Mouse (Mus musculus) MEL (cell line): Measurements from ENCODE around the gene Plxdc1.

Source experiments
- CTCF ChIP-seq, 3 experiments: IDR thresholded peaks in 2 of 3; conservative IDR thresholded peaks in 1 of 3; 2 replicates each; pipeline ENCODE4 v1.5.1; 2011 to 2012; ENCODE audit warnings: low read length in 3 of 3, low read depth in 2 of 3, mild to moderate bottlenecking in 2 of 3, improper control_type of control experiment in 1 of 3, inconsistent platforms in 1 of 3, mixed read lengths in 1 of 3, moderate library complexity in 1 of 3; ENCODE audit not compliant: control insufficient read depth in 1 of 3, insufficient read depth in 1 of 3, poor library complexity in 1 of 3, severe bottlenecking in 1 of 3
- JUND ChIP-seq: IDR thresholded peaks from 2 replicates; pipeline ENCODE4 v1.6.1; 2011; ENCODE audit warnings: low read depth, mild to moderate bottlenecking, improper control_type of control experiment, low read length
- POLR2A ChIP-seq, 2 experiments: IDR thresholded peaks; 2 replicates each; pipeline ENCODE4 v1.6.1; 2011 to 2012; ENCODE audit warnings: low read length in 2 of 2, mild to moderate bottlenecking in 2 of 2, control low read depth in 1 of 2, improper control_type of control experiment in 1 of 2, low read depth in 1 of 2, moderate library complexity in 1 of 2; ENCODE audit not compliant: control insufficient read depth in 1 of 2, insufficient read depth in 1 of 2, poor library complexity in 1 of 2
- POLR2AphosphoS5 ChIP-seq: IDR thresholded peaks from 2 replicates; pipeline ENCODE4 v1.6.1; 2012; ENCODE audit warnings: low read depth, borderline replicate concordance, mild to moderate bottlenecking, inconsistent platforms, low read length, moderate library complexity, mixed read lengths
- TAL1 ChIP-seq: IDR thresholded peaks from 2 replicates; pipeline ENCODE4 v1.6.1; 2012; ENCODE audit warnings: mild to moderate bottlenecking, inconsistent platforms, low read length, moderate library complexity, mixed read lengths
- USF1 ChIP-seq: IDR thresholded peaks from 2 replicates; pipeline ENCODE4 v1.6.1; 2014; ENCODE audit warnings: low read depth, mild to moderate bottlenecking, inconsistent platforms, low read length, improper control_type of control experiment, moderate library complexity
- ZC3H11A ChIP-seq: IDR thresholded peaks from 2 replicates; pipeline ENCODE4 v1.6.1; 2012; ENCODE audit warnings: low read depth, mild to moderate bottlenecking, inconsistent platforms, low read length, improper control_type of control experiment

- no peak for TF ChIP-seq USF1
- TF ChIP-seq CTCF (IDR thresholded peaks at IDR 0.05 in 2 of 3, conservative IDR thresholded peaks at IDR 0.05 in 1 of 3; ENCODE audit: control insufficient read depth in 1 of 3, insufficient read depth in 1 of 3, low read depth in 2 of 3, low read length in 3 of 3, poor library complexity in 1 of 3, severe bottlenecking in 1 of 3) = no peak
- TF ChIP-seq POLR2A (IDR thresholded peaks at IDR 0.05; ENCODE audit: control insufficient read depth in 1 of 2, insufficient read depth in 1 of 2, low read depth in 1 of 2, low read length in 2 of 2, poor library complexity in 1 of 2) = no peak
- TF ChIP-seq JUND = no peak
- no peak for TF ChIP-seq ZC3H11A
- no peak for TF ChIP-seq TAL1
- TF ChIP-seq POLR2AphosphoS5 = no peak
These were observed 658 bp upstream of the Plxdc1 start for GRCm38 (mm10) chr11:97986738-97987465.
